Mouse (Mus musculus): ENCODE data around the gene Negr1.

The Negr1 gene

DNA sequence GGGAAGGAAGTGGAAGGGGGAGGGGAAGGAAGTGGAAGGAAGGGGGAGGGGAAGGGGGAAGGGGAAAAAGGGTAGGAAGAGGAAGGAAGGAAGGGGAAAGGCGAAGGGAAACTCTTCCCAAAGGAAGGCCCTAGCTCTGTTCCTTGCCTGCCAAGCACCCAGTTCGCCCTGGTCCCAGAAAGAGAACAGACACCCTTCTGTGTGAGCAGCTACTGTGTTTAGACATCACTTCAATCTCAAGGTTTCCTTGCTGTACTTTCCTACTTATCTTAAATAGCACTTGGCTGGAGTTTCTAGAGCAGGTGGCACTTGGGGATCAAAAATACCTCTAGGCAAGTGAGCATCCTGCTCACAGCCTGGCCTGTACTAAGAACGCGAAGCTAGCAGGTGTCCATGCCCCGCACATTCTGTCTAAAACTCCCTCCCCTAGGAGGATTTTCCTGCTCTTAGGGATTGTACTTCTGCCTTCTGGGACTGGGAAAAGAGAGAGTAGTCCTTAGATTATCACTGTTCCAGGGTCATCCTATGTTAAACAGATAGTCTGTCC is 128.5 kb downstream of the Negr1 start:
- peak; percentile 36 to 38 for DNase-seq (ENCODE audit: low spot score in 2 of 2)

DNA sequence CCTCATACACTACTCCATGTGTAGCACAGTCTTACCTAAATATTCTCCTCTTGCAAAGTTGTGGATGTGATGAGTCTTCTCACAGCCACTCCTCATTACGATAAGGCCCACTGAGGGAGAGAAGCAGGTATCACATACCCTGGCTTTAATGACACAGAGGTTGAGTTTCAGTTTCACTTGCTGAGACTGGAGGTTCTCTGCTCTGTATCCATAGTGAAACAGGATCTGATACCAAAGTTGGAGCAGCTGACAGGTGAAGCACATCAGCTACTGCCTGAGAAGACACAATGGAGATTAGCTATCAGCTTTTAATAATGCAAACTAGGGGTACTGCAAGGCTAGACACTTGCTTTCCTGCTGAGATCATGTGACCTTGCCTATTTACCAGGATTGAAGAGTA is 137.1 kb downstream of the Negr1 start:
- no peak for DNase-seq (ENCODE audit: low spot score in 2 of 2)

DNA sequence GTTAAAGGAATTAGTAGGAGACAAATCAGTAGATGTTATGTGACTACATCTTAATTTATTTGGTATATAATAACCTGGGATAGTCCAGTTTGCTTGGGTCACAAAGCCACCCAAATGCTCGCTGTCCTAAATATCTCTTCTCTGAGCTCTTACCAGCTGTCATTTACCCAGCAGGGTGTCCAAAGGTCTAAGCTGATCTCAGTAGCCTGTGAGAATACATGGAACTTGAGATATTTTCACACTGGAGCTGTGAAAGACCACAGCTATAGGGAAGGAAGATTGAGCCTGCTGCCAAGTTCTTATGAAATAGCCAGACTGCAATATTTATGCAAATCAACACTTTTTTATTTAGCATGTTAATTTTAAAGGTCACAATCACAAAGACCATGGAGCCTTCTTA is 141.6 kb downstream of the Negr1 start:
- DNase-seq (ENCODE audit: low spot score in 2 of 2), result no peak

DNA sequence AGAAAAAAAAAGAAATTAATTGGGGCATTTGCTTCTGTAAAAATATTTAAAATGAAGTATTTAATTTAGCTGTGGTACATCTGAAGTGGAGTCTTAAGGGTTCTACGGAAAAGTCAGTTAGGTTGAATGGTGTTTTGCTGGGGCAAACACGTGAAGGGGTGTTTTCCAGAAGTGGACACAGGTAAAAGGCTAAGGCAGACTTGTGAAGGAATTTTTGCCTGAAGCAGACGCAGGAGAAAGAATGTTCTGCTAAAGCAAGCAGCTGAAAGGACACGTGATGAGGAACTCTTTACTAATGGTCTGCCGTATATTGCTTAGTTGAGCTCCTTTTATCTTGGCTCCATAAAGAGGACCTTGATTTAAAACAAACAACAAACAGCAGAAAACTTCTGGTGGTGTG is 148.6 kb downstream of the Negr1 start:
- no peak for DNase-seq (ENCODE audit: low spot score in 2 of 2)

DNA sequence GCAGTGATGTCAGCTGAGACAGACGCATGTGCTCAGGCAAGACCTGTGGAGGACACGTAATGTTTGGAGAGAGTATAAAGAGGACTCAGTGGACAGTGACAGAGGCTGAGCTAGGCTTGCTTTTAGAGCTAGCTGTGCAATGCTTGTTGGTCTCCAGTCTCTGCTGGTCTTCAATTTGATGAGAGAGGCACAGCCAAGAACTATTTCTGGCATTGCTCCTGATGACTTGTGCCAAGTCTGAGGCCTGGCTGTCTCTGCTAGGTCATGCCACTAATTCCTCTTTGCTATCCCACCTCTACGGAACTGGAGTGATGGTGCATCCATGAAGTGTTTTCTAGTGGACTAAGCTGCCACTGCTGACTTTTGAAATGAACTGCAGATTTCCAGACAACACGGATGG is 149.1 kb downstream of the Negr1 start:
- no peak for DNase-seq (ENCODE audit: low spot score in 2 of 2)

DNA sequence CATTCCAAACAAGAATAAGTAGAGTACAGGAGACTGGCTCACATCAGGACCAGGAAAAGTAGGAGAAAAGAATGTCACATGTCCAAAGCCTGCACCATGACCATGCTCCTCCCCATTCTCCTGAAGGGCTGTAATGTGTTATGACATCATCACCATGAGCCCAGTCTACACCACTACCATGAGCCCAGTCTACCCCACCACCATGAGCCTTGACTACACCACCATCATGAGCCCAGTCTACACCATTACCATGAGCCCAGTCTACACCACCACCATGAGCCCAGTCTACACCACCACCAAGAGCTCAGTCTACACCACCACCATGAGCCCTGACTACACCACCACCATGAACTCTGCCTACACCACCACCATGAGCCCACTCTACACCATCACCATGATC is 174.7 kb downstream of the Negr1 start:
- DNase-seq (ENCODE audit: low spot score in 2 of 2), result no peak

DNA sequence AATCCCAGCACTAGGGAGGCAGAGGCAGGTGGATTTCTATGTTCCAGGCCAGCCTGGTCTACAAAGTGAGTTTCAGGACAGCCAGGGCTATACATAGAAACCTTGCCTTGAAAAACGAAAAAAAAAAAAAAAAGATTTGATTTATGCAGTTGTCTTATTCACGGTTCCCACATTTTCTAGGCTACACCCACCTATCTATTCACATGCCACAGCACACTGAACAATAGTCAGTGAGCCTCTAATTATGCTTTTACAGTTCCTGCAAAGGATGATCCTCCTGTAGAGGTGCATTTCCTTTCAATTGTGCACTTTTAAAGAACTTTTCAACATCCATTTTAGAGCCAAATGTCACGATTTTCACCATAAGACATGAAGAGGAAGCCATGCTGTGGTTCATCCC is 177.9 kb downstream of the Negr1 start:
- no peak for DNase-seq (ENCODE audit: low spot score in 2 of 2)

DNA sequence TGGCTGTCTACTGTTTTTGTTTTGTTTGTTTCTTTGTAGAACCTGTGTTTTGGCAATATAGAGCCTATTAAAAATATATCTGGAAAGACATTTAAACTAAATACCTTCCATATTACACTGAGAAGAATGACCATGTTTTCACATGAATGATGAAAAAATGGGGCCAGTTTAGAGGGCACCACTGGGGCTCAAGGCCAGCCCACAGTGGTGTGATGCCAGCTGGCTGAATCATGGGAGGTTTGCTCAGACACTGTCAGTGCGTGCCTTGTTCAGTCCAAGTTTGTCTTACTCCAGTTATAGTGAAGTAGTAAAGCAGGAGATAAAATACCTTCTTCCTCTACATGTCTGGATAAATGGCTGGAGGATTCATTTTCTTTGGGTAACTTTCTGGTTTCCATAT is 181.7 kb downstream of the Negr1 start:
- no peak for DNase-seq (ENCODE audit: low spot score in 2 of 2)

DNA sequence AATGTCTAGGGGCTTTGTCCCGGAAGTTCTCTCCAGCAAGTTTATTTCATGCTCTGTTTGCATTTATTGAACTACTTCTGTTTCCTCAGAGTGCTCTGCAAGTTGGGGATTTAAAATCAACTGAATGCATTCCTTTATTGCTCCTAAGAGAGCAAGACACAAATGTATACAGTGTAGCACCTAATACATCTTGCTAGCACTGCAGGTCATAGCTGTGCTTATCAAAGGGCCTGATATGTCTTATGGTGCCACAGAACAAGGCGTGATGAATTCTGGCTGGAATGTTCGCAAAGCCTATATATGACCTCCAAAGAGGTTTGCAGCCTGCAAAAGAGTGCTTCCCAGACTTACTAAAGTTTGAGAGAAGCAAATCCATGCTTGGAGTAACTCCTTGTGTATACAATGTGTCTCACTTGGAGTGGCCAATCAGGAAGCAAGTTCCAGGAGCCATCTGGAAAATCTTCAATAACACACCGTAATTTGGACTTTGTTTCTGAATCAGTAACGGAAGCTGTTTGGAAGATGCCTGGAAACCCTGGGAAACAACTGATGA is 183.7 kb downstream of the Negr1 start:
- no peak for DNase-seq (ENCODE audit: low spot score in 2 of 2)

DNA sequence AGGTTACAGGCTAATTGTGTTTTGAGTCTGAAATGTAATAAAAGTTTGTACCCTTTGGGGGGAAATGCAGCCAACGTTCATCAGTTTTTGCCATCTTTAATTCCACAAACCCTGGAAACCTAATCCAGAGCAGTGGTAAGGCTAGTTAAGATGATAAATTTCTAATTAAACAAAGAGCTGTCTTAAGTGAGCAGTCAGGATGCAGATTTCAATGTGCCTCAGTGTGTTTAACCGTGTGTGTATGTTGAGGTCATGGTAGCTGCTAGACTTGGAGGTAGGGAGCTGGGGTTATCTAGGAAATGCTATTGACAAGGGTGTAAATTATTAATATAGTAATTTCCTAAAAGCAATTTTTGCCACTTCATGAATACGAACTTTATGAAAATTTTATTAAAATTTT is 185.9 kb downstream of the Negr1 start:
- no peak for DNase-seq (ENCODE audit: low spot score in 2 of 2)

DNA sequence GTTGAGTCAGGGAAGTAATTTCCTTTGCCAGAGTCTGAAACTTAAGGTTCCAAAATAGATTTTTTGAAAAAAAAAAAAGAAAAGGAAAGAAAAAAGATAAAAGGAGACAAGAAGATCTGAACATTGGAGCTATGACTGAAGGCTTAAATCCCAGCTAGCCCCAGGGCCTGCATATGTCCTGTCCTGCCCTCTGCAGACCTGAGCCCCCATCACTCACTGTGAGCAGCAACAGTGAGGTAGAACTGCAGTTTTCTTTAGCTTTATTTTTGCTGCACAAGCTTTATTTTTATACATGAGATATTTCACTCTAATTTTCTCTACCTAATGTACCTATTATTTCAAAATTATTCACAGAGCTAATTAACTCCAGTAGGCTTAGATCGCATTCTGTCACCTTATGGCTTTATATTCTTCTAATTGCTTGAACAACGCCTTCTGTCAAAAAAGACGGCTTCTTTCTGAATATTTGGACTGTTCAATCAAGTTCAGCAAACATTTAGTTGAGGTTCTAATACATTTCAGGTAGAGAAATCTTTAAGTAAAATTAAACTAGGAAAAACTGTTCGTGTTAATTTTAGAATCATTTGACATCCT is 192.3 kb downstream of the Negr1 start:
- DNase-seq (ENCODE audit: low spot score in 2 of 2), result no peak

DNA sequence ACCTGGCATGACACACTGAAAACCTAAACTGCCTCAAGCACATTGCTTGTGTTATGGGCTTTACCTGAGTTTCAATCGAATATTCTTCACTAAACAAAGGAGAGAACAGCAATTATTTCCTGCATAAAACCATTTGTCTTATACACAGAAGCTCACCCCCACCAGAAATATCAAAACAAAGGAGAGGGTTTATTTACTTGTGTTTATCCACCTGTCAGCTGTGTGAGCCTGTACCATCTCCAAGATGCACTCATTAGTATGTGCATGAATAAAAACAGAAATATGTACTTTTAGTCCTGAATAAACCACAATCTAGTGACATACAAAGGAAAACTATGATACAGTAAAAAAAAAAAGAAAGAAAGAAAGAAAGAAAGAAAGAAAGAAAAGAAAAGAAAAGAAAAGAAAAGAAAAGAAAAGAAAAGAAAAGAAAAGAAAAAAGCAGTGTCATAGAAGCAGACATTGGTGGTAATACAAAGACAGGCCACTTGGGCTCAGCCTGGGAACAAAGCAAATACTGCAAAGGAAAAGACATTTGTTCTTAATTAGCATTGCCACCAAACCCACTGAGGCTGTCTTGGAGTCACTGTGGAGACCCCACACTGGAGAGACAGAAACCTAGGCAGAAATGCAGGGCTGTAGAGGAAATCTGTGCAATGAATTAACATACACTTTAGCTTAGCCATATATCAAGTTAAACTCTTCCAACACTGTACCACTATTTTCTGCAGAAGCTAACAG is 193.4 kb downstream of the Negr1 start:
- no peak for DNase-seq (ENCODE audit: low spot score in 2 of 2)

DNA sequence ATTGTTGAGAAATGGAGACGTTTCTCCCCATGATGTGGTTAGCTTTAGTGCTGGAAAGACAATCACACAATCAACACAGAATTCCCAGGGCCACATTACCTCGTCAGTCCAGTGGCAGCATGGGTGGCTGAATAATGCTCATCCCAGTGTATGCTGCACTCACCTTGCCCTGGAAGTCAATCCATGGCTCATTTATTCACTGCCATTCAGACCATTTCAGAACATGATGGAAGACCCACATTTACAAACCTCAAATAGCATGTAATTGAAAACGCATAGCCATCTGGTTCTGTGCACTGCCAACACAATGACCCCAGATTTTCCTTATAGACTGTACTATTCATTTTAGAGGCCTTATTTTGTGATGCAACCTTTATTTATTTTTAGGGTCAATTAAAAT is 203.4 kb downstream of the Negr1 start:
- no peak for DNase-seq (ENCODE audit: low spot score in 2 of 2)

DNA sequence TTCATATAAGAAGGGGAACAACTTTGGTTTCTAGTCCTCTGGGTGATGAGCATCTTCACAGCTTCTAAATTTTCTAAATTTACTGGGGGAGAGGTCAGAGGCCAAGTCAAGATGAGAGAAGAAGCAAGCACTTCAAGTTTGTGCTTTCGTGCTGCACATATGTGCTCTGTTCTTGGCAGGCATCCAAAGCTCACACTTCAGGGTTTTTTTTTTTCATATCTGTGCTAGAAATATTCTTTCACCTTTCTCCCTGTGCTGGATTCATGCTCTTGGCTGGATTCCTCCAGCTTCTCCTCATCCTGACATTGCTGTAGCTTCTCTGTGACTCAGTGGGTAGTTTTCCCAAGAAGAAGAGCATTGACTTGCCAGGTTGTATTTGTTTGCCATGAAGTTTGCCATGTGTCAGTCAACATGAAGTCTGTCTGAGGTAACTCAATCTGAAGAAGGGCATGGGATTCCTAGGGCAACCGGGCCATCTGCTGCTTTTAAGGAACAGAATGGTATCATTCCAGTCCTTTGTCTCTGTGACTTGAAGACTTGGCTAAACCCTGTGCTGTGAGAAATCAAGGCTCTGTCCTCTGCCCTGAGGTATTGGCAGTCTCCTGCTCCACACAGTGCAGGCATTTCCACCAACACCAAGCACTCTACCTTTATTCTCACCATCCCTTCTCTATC is 204.7 kb downstream of the Negr1 start:
- no peak for DNase-seq (ENCODE audit: low spot score in 2 of 2)

DNA sequence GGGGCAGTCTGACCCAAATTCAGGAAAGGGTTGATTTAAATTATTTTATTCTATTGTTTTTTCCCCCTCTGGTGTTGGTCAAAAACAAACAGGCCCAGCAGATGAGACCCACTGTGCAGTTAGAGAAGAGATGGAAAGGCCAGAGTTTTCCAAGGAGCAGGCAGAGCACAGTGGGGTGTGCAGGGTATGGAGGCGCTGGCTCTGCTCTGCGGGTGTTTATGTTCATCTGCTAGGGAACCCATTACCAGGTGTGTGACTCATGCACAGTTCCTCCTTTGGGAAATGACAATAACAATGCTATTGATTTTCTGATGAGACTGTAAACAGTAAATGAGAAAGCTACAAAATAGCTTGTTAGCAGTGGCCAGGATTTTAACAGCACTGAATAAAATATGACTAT is 210.0 kb downstream of the Negr1 start:
- no peak for DNase-seq (ENCODE audit: low spot score in 2 of 2)

DNA sequence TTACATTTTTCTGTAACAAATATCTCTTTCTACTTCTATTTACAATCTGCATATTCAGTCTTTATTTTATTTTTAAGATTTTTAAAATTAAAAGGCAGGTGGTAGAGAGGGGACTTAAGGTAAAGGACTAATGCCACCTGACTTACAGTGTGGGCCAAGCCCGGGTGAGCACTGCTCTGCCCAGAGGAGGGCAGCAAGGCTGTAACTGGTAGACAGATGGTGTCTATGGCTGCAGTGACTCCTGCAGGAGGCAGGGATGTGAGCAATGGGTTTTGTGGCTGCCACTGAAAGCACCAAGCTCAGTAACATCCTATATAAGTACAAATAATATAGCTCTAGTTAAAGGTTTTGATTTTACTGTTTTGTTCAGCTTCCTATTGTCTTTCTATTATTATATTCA is 210.5 kb downstream of the Negr1 start:
- no peak for DNase-seq (ENCODE audit: low spot score in 2 of 2)

DNA sequence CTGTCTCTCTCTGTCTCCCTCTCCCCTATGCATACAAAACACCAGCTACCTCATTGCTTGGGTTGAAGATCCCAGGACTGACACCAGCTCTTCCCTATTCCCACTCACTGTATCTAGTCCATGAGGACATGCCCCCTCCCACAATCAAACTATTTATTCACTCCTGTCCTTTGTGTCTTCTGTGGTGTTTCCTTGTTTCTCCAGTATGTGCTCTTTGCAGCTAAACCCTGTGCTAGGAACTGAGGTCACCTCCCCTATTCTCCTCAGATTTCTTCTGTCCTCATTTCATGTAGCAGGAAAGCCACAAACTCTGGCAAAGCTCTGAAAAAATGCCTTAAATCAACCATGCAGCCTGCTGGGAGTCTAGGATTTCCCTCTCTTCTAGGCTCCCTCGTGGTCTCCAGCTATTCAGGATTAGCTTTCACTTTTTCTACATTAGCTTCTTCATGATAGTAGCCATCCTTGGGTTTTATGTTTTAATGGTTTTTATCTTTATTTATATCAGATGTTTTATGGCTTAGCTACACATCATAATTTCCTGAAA is 222.8 kb downstream of the Negr1 start:
- no peak for DNase-seq (ENCODE audit: low spot score in 2 of 2)

DNA sequence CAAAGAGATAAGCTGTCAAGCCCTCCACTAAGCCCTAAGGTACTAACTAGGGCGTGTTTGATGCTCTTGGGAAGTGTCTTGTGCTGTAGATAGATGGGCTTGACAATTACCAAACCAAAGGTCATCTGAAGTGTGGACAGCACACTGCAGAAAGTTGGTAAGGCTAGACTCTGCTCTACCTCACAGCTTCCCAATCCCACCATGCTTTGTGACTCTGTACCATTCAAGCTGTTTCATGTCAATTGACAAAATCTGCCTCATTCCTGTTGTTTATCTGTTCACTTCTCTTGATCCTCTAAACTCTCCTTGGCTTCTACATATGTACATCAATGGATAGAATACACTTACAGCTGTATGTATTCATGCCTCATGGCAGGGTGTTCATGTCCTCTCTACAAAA is 224.8 kb downstream of the Negr1 start:
- DNase-seq (ENCODE audit: low spot score in 2 of 2), result no peak

DNA sequence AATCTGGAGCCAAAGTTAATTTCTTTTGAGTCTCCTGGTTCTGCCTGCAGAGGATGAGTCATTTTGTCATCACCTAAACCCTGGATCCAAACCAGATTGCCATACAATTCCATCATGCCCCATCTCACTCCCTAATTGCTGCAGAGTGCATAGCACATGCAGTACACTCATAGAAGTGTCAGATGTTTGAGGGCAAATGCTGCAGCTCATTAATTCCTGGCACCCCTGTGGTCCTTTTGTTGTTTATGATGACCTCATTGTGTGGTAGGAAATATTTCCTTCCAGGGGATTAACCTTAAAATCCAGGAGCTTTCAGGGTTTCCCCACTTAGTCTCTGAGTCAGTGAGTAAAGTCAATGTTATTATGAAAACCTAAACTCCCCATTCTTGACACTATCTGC is 229.6 kb downstream of the Negr1 start:
- peak in 1 of 2 experiments; percentile 3 for DNase-seq (ENCODE audit: low spot score in 2 of 2)

DNA sequence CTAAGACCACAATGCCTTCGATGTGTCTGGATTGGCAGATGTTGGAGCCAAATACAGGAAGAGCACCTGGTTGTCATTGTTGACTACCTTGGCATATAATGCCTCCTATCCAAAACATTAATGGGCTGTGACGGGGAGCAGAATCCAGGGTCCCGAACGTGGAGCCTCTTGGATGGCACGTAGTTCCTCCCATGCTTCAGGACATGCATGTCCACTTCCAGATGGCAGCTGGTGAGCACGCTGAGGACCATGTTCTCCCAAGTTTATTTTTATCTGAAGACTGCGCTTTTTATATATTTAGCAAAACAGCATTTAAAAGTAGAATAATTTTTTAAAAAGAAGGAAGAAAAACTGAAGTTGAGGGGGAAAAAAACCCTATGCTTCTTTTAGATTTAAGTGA is 231.1 kb downstream of the Negr1 start:
- DNase-seq (ENCODE audit: low spot score in 2 of 2), result no peak

DNA sequence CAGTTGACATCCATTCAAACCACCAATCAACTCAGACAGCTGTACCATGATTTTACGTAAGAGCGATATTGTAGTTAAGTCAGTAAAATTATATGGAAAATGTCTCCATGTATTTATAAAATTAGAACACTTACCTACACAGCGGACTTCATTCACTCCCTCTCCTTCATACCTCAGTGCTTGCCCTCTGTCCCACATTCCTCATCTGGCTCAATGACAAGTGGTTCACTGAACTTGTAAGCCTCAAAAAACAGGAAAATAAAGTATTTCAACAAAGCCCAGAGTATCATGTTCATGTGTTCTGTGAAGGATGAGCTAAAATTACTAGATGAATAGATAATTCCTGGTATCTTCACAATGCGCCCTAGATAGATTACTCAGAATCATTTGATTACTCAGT is 232.5 kb downstream of the Negr1 start:
- DNase-seq (ENCODE audit: low spot score in 2 of 2), result no peak

DNA sequence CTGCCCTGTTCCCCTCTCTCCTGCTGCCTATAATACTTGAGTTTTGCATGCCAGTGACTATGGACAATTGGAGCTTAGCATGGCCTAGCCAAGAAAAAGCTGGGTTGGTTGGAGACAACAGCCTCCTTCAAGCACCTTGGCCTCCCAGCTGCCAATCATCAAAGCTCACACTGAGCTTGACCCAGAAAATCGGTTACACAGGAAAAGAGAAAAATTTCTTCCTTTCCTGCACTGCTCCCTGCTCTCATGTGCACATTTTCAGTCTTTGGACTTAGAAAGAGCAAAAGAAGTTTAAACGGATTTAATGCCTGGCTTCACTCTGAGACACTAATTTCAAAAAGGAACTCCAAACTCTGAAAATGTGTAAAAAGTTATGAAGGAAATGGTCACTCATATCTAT is 233.0 kb downstream of the Negr1 start:
- DNase-seq (ENCODE audit: low spot score in 2 of 2), result no peak

Data from right cerebral cortex, adult 2 months (tissue).